ENCODE assay signal across 25 mouse cellular contexts in genomic region chr6:122435270-122435669, GRCm38 (mm10).
A peak's percentile ranks its signal among the peaks of the same experiment; 100 is the strongest.
DNase-seq lines count a peak whose midpoint lies in the region; ATAC-seq lines count a peak whose summit lies in the region.
"Had no signal": no experiment of that assay in that cellular context is flagged by ENCODE, and none has a peak within 500 bp of the region (broad histone marks: within the 10 kb centered on the region; RNA-seq: fewer than 3 reads in every experiment).

No protein-coding gene starts in this region.

- ATAC-seq in embryonic facial prominence, embryonic 11.5 days (replicated peaks; ENCODE audit: insufficient number of reproducible peaks, low FRiP score, low TSS enrichment, low read depth) = 0 out of 2 replicates have a peak, but pooled peaks have one; percentile 29
- peak; percentile 62 for ATAC-seq in common myeloid progenitor, adult 5-6 weeks (replicated peaks; ENCODE audit: low read depth, poor library complexity, severe bottlenecking)
- peak; percentile 57 for ATAC-seq in megakaryocyte, adult 5-6 weeks (ENCODE audit: poor library complexity, severe bottlenecking)
- no peak for ATAC-seq in megakaryocyte-erythroid progenitor cell, adult 5-6 weeks (replicated peaks; ENCODE audit: low FRiP score, low TSS enrichment, poor library complexity, severe bottlenecking)
- ATAC-seq: activated CD4-positive, CD25-positive, alpha-beta regulatory T cell, adult 4 months; forebrain, embryonic 14.5 days; forebrain, embryonic 16.5 days; Patski had no signal

- DNase-seq in embryonic facial prominence, embryonic 11.5 days (ENCODE audit: low spot score) = no peak
- no peak for DNase-seq in embryonic facial prominence, embryonic 10.5 days (ENCODE audit: low spot score)
- DNase-seq in layer of hippocampus, adult 18-20 months (ENCODE audit: low spot score in 2 of 2) = no peak
- DNase-seq in layer of hippocampus, adult 8-10 months (ENCODE audit: low spot score in 2 of 2) = no peak
- DNase-seq: adrenal gland, adult 8-10 months; adrenal gland, postnatal 14 days; cerebellum, adult 11-12 months; cerebellum, adult 2 months; cerebellum, adult 9-10 months; cerebellum, postnatal 10 days; cerebellum, postnatal 25 days; embryo, embryonic 11 days had no signal

- H3K9ac ChIP-seq in embryonic facial prominence, embryonic 11.5 days (replicated peaks; ENCODE audit: low read length) = no peak overlapping the region
- H3K9ac ChIP-seq: embryonic facial prominence, embryonic 13.5 days; embryonic facial prominence, embryonic 15.5 days; forebrain, embryonic 12.5 days had no signal

- H3K27me3 ChIP-seq in embryonic facial prominence, embryonic 11.5 days (ENCODE audit: control insufficient read depth, insufficient read depth, low read length) = no peaks in the 10 kb centered on the region
- H3K27me3 ChIP-seq in embryonic facial prominence, embryonic 10.5 days (replicated peaks; ENCODE audit: low read depth, poor library complexity, severe bottlenecking) = no peaks in the 10 kb centered on the region
- H3K27me3 ChIP-seq: embryonic facial prominence, embryonic 13.5 days; embryonic facial prominence, embryonic 15.5 days; forebrain, embryonic 12.5 days had no signal

- no peaks in the 10 kb centered on the region for H3K4me1 ChIP-seq in embryonic facial prominence, embryonic 11.5 days (ENCODE audit: control insufficient read depth, insufficient read depth, low read length)
- no peaks in the 10 kb centered on the region for H3K4me1 ChIP-seq in embryonic facial prominence, embryonic 10.5 days
- H3K4me1 ChIP-seq: embryonic facial prominence, embryonic 13.5 days; embryonic facial prominence, embryonic 15.5 days; forebrain, embryonic 10.5 days; forebrain, embryonic 12.5 days had no signal

- H3K36me3 ChIP-seq in embryonic facial prominence, embryonic 11.5 days (replicated peaks; ENCODE audit: control insufficient read depth, insufficient read depth, low read depth, low read length) = no peaks in the 10 kb centered on the region
- no peaks in the 10 kb centered on the region for H3K36me3 ChIP-seq in embryonic facial prominence, embryonic 10.5 days (replicated peaks)
- H3K36me3 ChIP-seq: embryonic facial prominence, embryonic 13.5 days; embryonic facial prominence, embryonic 15.5 days; forebrain, embryonic 10.5 days; forebrain, embryonic 12.5 days; G1E had no signal

- 97% methylated on average over 2 of the region's 2 CpGs for WGBS in embryonic facial prominence, embryonic 11.5 days
- 95% methylated on average over 2 of the region's 2 CpGs for WGBS in embryonic facial prominence, embryonic 10.5 days

- no peak overlapping the region for H3K4me3 ChIP-seq in embryonic facial prominence, embryonic 11.5 days (ENCODE audit: low read depth, low read length)
- no peak overlapping the region for H3K4me3 ChIP-seq in embryonic facial prominence, embryonic 10.5 days
- H3K4me3 ChIP-seq: embryonic facial prominence, embryonic 13.5 days; embryonic facial prominence, embryonic 15.5 days; erythroblast, embryonic 14.5 days; forebrain, embryonic 10.5 days; forebrain, embryonic 12.5 days had no signal

- no peaks in the 10 kb centered on the region for H3K9me3 ChIP-seq in embryonic facial prominence, embryonic 11.5 days (replicated peaks; ENCODE audit: control insufficient read depth, low read length)
- H3K9me3 ChIP-seq in embryonic facial prominence, embryonic 10.5 days = no peaks in the 10 kb centered on the region
- H3K9me3 ChIP-seq: embryonic facial prominence, embryonic 13.5 days; embryonic facial prominence, embryonic 15.5 days; forebrain, embryonic 10.5 days; forebrain, embryonic 12.5 days; G1E had no signal

- H3K27ac ChIP-seq in embryonic facial prominence, embryonic 11.5 days (replicated peaks; ENCODE audit: low read depth, low read length) = no peak overlapping the region
- no peak overlapping the region for H3K27ac ChIP-seq in embryonic facial prominence, embryonic 10.5 days (replicated peaks)
- H3K27ac ChIP-seq: embryonic facial prominence, embryonic 13.5 days; embryonic facial prominence, embryonic 15.5 days; forebrain, embryonic 10.5 days; forebrain, embryonic 12.5 days had no signal

- H3K4me2 ChIP-seq in embryonic facial prominence, embryonic 11.5 days (ENCODE audit: low read depth, low read length) = no peak overlapping the region
- H3K4me2 ChIP-seq: embryonic facial prominence, embryonic 13.5 days; embryonic facial prominence, embryonic 15.5 days; forebrain, embryonic 12.5 days had no signal
